9 mouse cellular contexts compared by ENCODE assay signal in the genomic region with DNA sequence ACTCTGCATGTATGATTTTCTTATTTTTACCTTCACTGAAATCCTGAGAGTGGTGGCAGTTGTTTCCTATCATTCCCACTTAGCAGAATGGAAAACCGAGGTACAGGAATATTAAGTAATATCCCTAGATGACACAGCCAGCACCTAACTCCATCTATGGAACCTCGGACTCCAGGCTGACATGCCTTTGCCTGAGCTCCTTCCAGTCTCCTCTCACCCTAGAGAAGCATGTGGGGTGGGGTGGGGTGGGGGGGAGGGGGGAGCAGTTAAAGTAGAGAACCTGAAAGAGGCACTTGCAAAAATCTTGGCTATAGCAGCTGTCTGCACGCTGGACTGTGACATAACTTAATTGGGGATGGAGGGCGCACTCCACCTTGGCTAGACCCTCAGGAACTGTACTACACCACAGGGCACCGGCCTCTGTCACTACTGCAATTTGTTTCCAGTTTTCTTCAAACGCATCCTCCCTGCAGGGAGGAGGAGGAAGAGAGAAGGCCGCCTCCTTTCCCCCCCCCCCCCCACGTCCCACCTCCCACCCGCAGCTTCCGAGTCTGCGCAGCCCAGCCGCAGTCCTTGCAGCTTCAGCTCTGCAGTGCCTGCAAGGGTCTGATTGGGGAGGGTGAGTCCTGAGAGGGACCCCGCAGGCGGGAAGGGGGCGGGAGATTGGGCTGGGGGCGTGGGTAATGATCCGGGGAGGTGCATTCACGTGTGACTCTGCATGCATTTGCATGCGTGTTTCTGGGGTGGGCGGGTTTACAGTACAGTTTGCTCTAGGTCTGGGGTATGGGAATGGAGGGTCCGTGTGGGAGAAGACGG. TPM values are rescaled to one million over a fixed set of nuclear protein-coding genes. Genes with fewer than 3 reads are reported as not detected.
DNase-seq lines count a peak whose midpoint lies in the region; ATAC-seq and TF ChIP-seq lines count a peak whose summit lies in the region.
"Had no signal": no experiment of that assay in that cellular context is flagged by ENCODE, and none has a peak within 500 bp of the region (broad histone marks: within the 10 kb centered on the region; RNA-seq: fewer than 3 reads in every experiment).

No protein-coding gene starts in this region.

- peak overlapping the region; percentile 44 for H3K4me3 ChIP-seq in hindbrain, embryonic 16.5 days (ENCODE audit: low read length)
- H3K4me3 ChIP-seq in midbrain, postnatal 0 days (ENCODE audit: low read depth, low read length) = peak overlapping the region; percentile 42

- ATAC-seq in hindbrain, embryonic 16.5 days = peak; percentile 96
- peak; percentile 91 for ATAC-seq in midbrain, postnatal 0 days (ENCODE audit: low FRiP score)
- ATAC-seq: inflammation-experienced regulatory T-cells, adult 6 months had no signal

- H3K4me2 ChIP-seq in hindbrain, embryonic 16.5 days (ENCODE audit: low read length) = peak overlapping the region; percentile 61
- peak overlapping the region; percentile 51 for H3K4me2 ChIP-seq in midbrain, postnatal 0 days (ENCODE audit: low read depth, low read length, poor library complexity, severe bottlenecking)
- H3K4me2 ChIP-seq: lung, embryonic 14.5 days had no signal

- H3K27me3 ChIP-seq in hindbrain, embryonic 16.5 days (replicated peaks; ENCODE audit: control insufficient read depth, insufficient read depth, low read length) = no peaks in the 10 kb centered on the region
- no peaks in the 10 kb centered on the region for H3K27me3 ChIP-seq in midbrain, postnatal 0 days (ENCODE audit: insufficient read depth, low read length)

- no peak overlapping the region for H3K27ac ChIP-seq in hindbrain, embryonic 16.5 days (ENCODE audit: low read depth, low read length)
- H3K27ac ChIP-seq in midbrain, postnatal 0 days (ENCODE audit: low read depth, low read length) = 0 out of 2 replicates have a peak overlapping the region, but pooled peaks have one; percentile 51

- no peaks in the 10 kb centered on the region for H3K36me3 ChIP-seq in hindbrain, embryonic 16.5 days (ENCODE audit: control insufficient read depth, insufficient read depth, low read length)
- H3K36me3 ChIP-seq in midbrain, postnatal 0 days (ENCODE audit: insufficient read depth, low read length) = no peaks in the 10 kb centered on the region

- 7% methylated on average over 21 of the region's 22 CpGs for WGBS in hindbrain, embryonic 16.5 days
- 8% methylated on average over 17 of the region's 22 CpGs for WGBS in midbrain, postnatal 0 days

- peak; percentile 67 for DNase-seq in brain, adult 2 months (ENCODE audit: low read depth, low spot score)
- DNase-seq in cerebellum, postnatal 25 days = peak; percentile 13 to 21
- DNase-seq in midbrain, postnatal 0 days (ENCODE audit: low spot score) = peak; percentile 68
- DNase-seq in spleen, postnatal 14 days (ENCODE audit: low spot score in 2 of 2) = no peak
- no peak for DNase-seq in kidney, adult 8-10 months
- DNase-seq in kidney, postnatal 10 days = no peak
- DNase-seq: lung, embryonic 14.5 days had no signal

- H3K9ac ChIP-seq in hindbrain, embryonic 16.5 days (ENCODE audit: low read depth, low read length) = peak overlapping the region; percentile 68
- peak overlapping the region; percentile 67 for H3K9ac ChIP-seq in midbrain, postnatal 0 days (replicated peaks; ENCODE audit: low read length, poor library complexity, severe bottlenecking)
- H3K9ac ChIP-seq: lung, embryonic 14.5 days had no signal

- H3K9me3 ChIP-seq in hindbrain, embryonic 16.5 days (ENCODE audit: control insufficient read depth, low read length) = no peaks in the 10 kb centered on the region
- no peaks in the 10 kb centered on the region for H3K9me3 ChIP-seq in midbrain, postnatal 0 days (ENCODE audit: low read length)

- no peaks in the 10 kb centered on the region for H3K4me1 ChIP-seq in hindbrain, embryonic 16.5 days (ENCODE audit: control insufficient read depth, insufficient read depth, low read depth, low read length)
- H3K4me1 ChIP-seq in midbrain, postnatal 0 days (ENCODE audit: insufficient read depth, low read length) = no peaks in the 10 kb centered on the region

- TF ChIP-seq CTCF in midbrain, postnatal 0 days (IDR thresholded peaks at IDR 0.05) = no peak

RNA-seq across cellular contexts. Expression of gene Gm20715, which starts 4.8 kb away (rescaled TPM):
- not detected in 2 replicates for polyA plus RNA-seq in hindbrain, embryonic 16.5 days (2015; fragmentation: Nextera tagmentation; extraction: Ambion mirVana)
- 0.47 and 0.77 TPM in 2 replicates for total RNA-seq in midbrain, postnatal 0 days (2014; rRNA removed)
- polyA plus RNA-seq in midbrain, postnatal 0 days (2015; fragmentation: Nextera tagmentation; extraction: Ambion mirVana) = not detected in 2 replicates
- polyA plus RNA-seq: inflammation-experienced regulatory T-cells, adult 6 months; lung, embryonic 14.5 days had no signal

RNA-seq across cellular contexts. Expression of gene Smim17, which starts 16.3 kb away (rescaled TPM):
- 7.2 and 9.5 TPM in 2 replicates for polyA plus RNA-seq in hindbrain, embryonic 16.5 days (2015; fragmentation: Nextera tagmentation; extraction: Ambion mirVana)
- 19.6 and 21.8 TPM in 2 replicates for total RNA-seq in midbrain, postnatal 0 days (2014; rRNA removed)
- 6.3 and 7.4 TPM in 2 replicates for polyA plus RNA-seq in midbrain, postnatal 0 days (2015; fragmentation: Nextera tagmentation; extraction: Ambion mirVana)
- polyA plus RNA-seq: inflammation-experienced regulatory T-cells, adult 6 months had no signal

RNA-seq across cellular contexts. Expression of gene Olfr1344, which starts 23.7 kb away (rescaled TPM):
- polyA plus RNA-seq in hindbrain, embryonic 16.5 days (2015; fragmentation: Nextera tagmentation; extraction: Ambion mirVana) = 0.31 and 0.39 TPM in 2 replicates
- total RNA-seq in midbrain, postnatal 0 days (2014; rRNA removed) = 0.47 and 5.2 TPM in 2 replicates
- 0.28 and 0.36 TPM in 2 replicates for polyA plus RNA-seq in midbrain, postnatal 0 days (2015; fragmentation: Nextera tagmentation; extraction: Ambion mirVana)
- polyA plus RNA-seq: inflammation-experienced regulatory T-cells, adult 6 months; lung, embryonic 14.5 days had no signal

RNA-seq across cellular contexts. Expression of gene Zfp28, which starts 31.7 kb away (rescaled TPM):
- polyA plus RNA-seq in hindbrain, embryonic 16.5 days (2015; fragmentation: Nextera tagmentation; extraction: Ambion mirVana) = 11.8 and 13.4 TPM in 2 replicates
- total RNA-seq in midbrain, postnatal 0 days (2014; rRNA removed) = 14.8 and 16.5 TPM in 2 replicates
- polyA plus RNA-seq in midbrain, postnatal 0 days (2015; fragmentation: Nextera tagmentation; extraction: Ambion mirVana) = 16.4 and 19.5 TPM in 2 replicates

RNA-seq across cellular contexts. Expression of gene Olfr1336, which starts 41.1 kb away (rescaled TPM):
- not detected in 2 replicates for polyA plus RNA-seq in hindbrain, embryonic 16.5 days (2015; fragmentation: Nextera tagmentation; extraction: Ambion mirVana)
- not detected in 2 replicates for total RNA-seq in midbrain, postnatal 0 days (2014; rRNA removed)
- polyA plus RNA-seq in midbrain, postnatal 0 days (2015; fragmentation: Nextera tagmentation; extraction: Ambion mirVana) = not detected in 2 replicates
- polyA plus RNA-seq: lung, embryonic 14.5 days had no signal

Comparison
In these comparisons a context has a peak if more than half of its experiments do, and no peak if none do; other contexts are left out.
1. DNase-seq: peak in brain, adult 2 months (single experiment), cerebellum, postnatal 25 days (2 of 2) and midbrain, postnatal 0 days (single experiment); none in spleen, postnatal 14 days (0 of 2), kidney, adult 8-10 months (0 of 2) and kidney, postnatal 10 days (single experiment).